Mouse (Mus musculus) frontal cortex, postnatal 36 days (tissue): Measurements from ENCODE around the gene Rarb.

Experiments
- DNase-seq, 2 experiments: peaks; one replicate each; pipeline ENCODE4 v3.0.0; 2022; ENCODE audit warnings: low spot score in 2 of 2

The Rarb gene

DNA sequence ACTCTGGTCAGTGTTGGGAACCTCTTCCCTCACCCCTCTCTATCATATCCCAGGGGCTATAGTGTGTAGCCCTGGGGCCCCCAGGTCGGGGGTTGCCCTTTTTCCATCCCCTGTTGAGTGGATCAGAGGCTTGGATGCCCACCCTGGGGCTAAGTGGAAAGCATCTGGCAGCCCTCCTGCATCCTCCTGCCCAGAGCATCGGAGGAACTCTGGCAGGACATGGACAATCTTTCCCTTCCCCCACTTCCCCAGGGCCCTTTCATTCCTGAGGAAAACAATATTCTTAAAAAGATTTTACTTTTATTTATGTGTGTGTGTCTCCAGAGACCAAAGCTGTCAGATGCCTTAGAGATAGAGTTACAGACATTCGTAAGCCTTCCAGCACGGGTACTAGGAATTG lies 281.5 kb downstream of the Rarb start:
- no peak for DNase-seq

DNA sequence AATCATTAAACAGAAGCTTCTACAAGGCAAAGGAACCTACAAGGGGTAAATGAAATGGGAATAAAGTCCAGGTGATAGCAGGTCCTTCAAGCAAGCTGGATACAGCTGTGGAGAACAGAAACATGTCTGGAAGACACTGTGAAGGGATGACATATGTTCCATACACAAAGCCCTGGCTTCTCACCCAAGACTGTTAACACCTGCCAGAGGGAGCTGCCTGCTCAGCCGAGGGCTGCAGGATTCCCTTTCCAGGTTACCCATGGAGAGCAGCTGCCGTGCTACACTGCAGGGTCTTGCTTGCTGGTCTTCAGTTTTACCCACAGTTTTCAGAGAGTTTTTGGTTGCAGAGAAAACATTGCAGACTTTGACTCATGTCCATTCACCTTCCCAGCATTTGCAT lies 290.3 kb downstream of the Rarb start:
- no peak for DNase-seq

DNA sequence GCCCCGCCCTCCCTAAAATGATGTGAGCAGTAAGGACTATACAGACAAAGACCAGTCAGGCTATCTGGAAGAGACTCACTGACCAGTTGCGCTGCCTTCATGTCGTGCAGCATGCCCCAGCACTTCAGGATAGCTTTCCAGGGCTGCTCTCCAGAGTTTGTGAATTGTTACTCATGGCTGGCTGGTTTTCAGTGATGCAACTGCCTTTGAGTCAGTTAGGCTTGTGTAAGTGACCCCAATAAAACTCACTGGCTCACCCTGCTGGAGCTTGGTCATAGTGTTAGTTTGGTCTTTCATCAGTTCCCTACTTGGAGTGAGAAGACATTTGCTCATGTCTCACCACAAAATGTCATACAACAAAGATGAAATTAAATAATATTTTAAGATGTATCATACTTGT lies 292.8 kb downstream of the Rarb start:
- no peak for DNase-seq

DNA sequence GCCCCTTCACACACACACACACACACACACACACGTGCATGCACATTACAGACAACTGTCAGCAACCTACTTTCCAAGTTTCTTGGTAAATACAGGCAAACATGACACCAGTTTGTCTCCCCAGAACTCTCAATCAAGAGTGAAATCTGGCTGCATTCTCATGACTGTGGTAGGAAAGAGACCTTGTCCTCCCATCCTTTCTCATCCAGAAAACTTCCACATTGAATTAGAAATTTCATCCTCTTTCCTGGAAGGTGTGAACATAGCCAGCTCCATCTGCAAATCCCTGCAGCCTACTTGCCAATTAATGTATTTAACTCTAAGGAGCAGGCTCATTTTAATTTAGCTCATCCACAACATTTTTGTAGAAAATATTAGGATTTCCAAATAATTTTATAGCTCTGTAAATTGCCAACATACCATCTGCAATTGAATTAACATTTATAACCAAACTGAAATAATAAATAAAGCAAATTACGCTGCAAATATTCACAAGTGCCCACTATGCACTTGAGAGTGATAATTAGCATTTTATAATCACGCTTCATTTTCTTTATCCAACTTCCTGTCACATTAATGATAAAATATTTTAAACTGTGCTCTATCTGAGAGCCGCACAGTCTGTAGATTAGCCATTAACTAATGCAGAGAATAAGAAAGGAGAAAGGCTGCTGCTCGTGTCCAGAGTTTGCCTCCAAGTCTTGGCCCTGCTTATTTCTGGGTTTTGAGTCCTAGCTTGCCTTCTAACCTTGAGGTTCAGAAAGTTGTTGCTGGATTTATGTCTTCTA lies 293.6 kb downstream of the Rarb start:
- no peak for DNase-seq

DNA sequence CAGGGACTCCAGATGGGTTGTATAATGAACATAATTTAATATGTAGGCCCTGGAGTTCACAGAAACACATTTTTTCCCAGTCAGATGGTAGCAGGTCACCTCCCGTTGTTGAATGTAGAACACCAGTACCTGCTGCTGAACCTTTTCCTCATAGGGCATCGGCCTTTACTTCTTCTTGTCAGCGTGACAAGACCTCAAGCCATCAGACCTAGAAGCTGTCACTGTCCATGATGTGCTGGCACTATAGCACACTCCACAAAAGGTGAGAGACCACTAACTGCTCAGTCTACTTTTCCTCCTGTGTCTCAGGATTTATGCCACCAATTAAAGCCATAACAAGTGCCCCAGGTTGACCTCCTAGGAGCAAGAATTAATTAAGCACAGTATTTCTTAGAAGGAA lies 296.1 kb downstream of the Rarb start:
- DNase-seq, result no peak

DNA sequence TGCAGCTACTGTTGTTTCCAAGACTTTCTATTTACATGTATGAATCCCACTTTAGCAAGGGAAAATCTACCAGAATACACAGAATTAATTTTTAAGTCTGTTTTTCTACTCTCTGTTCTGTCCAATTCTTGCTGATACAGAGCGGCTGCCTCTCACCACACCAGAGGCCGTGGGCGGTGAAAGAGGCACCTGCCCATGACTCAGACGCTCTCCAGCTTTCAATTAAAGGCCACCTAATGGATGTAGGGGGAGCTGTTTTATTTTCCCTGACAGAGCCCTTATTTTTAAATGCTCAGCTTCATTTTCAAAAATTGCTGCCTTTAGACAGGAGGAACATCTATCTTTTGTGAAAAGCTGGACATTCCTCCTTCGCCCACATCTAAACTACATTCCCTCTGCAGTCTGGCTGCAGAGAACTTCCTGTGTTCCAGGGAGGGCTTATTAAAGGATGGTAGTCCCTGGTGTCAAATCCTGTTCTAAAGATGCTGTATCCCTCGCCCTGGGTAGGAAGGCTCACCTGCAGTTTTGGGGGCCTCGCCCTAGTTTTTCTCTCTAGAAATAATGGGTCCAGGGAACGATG lies 299.3 kb downstream of the Rarb start:
- peak; percentile 38 for DNase-seq

DNA sequence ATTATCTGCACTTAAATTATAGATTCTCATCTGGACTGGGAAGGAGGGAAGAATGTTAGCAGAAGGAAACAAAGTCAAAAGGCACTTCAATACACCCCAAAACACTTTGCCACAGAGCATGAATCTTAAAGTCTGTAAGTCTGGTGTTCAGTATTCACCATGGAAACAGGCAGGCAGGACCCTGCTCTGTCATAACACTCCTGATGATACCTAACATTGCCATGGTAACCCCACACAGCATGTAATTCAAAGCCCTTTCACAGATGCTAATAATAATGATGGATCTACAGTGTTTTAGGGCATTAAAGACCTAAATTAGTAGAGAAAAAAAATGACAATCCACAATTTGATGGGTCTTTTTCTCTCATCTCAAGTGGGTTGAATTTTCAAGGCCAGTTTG lies 301.0 kb downstream of the Rarb start:
- DNase-seq, result no peak

DNA sequence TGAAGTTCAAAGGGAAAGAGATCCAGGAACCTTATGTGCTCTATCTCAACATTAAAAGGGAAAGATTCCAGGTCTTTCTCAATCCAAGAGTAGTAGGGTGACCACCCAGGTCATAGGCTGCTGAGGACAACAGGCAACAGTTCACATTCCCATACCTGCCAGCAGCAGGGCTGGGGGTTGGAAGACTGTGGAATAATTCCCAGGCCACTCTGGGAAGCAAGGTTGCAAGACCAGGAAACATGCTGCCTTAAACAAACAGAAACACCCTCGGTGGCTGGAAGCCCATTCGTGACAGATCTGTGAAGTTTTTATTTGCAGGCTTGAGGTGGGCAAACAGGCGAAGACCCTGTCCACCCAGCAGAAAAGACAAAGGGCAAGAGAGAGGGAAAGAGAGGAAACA lies 303.2 kb downstream of the Rarb start:
- DNase-seq, result no peak

DNA sequence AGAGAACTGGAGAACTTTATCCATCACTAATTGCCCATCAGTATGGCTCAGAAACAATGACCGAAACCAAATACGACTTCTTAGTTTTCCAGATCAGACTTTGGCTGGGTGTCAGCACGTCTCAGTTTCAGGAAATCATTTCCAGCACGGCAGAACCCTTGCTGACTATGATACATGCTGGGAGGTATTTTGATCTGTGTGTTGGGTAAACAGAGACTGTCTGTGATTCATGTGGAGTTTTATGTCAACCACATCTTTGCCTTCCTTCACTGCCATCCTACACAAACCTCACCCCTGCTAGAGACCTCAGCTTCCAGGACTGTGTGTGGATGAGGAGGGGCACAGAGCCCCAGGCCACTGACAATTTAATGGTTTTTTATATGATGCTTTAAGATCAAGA lies 308.4 kb downstream of the Rarb start:
- no peak for DNase-seq

DNA sequence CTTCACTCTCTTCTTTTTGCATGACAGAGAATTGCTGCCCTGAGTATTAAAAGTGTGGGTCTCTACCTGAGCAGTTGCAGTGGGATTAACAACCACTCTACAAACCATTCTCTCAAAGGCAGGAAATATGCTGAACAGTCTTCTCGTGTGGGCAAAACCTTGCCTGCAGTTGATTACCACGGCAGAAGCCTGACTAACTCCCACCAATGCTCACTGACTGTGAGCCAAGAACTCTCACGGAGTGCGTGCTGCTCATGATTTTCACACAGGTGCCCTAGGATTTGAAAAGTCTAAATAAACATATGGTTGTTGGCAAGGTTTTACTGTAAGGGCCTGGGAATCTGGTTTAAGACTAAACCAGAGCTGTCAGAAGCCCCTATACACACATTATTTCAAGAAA lies 309.1 kb downstream of the Rarb start:
- DNase-seq, result no peak

DNA sequence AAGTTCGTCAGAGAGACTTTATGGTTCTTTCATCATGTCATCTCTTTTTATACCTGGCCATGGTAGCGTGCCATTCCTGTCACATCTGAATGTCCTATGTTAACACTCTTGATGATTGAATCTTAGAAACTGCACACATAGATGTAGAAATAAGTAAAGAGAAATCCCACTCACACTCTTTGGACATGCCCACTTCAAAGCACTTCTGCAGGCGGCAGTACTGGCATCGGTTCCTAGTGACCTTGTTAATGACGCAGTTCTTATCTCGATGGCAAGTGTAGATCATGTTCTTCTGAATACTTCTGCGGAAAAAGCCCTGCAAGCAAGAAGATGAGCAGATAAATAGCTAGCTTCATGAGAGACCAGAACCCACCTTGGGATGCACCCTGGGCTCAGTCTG lies 310.2 kb downstream of the Rarb start:
- DNase-seq, result no peak

DNA sequence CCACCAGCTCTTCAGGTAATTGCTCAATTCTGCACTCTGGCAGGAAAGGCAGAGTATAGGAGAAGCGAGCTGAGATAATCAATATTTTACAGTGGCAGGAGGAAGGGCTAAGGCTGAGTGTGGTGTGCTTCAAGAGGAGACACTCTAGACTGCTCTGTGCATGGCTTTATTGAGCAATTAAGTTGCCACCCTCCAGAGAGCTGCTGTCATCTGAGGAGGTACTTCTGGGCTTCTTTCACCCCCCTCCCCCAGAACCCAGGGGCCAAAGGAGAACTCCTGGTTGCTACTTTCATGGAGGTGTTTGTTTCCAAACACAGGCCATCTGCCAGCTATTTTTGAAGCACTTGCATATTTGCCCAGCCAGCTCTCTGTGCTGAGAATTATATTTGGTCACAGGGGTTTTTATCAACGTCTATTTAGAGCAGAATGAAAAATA lies 321.7 kb downstream of the Rarb start:
- no peak for DNase-seq

DNA sequence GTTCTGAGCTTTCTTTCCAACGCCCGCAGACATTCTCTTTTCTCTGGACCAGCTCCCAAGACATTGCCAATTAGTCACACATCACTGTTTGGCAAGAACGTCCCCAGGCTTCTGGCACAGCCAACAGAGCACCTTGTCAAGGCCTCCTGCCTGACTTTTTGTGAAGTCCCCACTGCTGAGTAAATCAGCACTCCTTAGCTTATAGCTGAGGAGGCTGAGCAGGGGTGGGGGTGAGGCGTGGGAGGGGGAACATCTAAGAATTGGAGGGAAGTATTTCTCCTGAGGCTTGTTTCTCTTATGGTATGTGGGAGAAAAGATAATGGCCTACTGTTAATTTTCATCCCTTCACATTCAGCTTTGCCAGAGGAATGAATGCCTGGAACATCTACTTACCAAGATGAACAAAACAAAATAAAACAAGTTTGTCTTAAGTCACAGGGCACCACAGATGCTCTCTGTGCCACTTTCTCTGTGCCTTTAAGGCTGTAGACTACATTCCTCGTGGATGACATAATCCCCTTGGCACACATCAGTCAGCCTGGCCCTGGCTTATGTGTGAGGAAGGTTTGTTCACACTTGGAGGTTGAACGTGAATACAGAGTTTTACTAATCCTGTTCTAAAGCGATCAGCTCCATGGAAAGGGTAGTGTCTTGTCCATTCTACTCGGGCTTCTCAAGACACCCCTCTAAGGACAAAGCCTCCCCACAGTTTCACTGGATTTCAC lies 335.1 kb downstream of the Rarb start:
- DNase-seq, result no peak

DNA sequence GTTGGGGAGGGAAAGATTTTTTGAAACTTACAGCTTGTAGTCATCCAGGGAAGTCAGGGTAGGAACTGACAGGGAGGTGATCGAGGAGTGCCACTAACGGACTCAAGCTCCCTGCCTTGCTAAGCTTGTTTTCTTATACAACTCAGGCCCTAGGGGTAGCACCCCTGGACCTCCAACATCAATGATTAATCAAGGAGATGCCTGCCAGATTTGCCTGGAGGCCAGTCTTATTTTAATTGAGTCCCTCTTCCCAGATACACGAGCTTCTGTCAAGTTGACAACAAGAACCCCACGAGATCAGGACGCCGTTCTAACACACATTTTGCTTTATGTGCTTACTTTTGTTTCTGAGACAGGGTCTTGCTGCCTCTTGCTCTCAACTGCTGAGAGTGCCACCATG lies 338.3 kb downstream of the Rarb start:
- DNase-seq, result no peak

DNA sequence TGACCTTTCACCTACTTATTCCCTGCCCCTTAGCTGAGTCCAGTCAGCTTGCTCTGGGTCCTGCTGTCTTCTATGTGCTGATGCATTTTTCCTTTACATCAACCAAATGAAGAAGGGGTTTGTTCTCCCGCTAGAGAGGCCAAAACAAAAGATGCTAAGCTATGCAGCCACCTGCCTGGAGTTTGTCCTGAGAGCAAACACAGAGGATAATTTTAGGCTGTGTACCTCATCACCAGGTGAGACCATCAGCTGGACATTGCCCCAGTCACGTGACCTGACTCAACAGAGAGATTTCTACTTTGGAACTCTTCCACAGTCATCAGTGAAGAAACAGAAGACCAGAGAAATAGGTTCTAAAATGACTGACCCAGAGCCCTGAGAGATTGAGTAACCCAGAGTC lies 339.4 kb downstream of the Rarb start:
- no peak for DNase-seq

DNA sequence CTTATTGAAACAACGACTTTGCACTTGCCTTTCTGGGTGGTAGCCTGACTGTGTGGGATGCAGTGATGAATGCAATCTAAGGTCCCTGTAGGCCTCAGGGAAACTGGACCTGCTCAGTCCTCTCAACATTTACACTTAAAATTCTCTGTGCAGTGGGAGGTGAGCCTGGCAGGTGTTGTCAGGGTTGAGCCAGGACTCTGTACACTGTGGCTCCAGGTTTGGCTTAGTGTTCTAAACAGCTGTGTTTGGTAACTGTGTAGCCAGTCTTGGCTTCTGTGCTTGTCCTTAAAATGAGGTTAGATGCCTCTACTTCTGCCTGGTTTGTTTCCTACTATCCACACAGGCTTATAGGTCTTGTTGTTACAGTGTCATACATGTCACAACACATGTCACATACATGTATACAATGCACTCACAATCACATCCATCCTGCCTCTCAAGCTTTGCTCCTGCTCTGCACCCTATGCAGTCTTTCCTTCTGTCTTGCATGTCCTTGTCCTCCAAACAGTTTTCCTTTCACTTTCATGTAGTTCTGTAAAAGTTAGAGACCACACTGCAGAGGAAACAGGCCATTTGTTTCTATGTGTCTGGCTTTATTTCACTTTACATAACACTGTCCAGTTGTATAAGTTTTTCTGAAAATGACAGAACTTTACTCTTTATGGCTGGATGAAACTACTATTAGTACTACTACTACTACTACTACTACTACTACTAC lies 340.2 kb downstream of the Rarb start:
- no peak for DNase-seq

DNA sequence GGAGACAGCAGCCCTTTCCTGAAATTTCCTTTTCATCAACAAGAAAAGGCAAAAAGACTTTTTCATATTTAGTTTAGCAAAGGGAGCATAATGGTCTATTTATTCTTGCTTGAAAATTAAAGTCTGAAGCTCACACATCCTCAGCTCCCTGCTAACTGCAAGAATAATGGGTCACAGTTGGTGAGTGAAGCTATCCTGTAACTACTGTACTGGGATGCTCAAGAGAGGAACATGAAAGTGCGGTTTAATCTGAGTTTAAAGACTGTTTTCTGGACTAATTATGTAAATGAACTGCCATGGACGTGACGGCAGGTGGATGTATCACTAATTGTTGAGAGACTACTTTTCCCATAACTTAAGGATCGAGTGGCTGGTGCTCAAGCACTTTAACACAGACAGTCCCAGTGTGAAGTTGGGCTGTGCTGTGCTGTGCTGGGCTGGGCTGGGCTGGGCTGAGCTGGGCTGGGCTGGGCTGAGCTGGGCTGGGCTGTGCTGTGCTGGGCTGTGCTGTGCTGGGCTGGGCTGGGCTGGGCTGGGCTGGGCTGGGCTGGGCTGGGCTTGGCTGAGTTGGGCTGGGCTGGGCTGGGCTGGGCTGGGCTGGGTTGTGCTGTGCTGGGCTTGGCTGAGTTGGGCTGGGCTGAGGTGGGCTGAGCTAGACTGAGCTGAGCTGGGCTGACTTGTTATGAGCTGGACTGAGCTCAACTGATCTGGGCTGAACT lies 370.5 kb downstream of the Rarb start:
- DNase-seq, result no peak

DNA sequence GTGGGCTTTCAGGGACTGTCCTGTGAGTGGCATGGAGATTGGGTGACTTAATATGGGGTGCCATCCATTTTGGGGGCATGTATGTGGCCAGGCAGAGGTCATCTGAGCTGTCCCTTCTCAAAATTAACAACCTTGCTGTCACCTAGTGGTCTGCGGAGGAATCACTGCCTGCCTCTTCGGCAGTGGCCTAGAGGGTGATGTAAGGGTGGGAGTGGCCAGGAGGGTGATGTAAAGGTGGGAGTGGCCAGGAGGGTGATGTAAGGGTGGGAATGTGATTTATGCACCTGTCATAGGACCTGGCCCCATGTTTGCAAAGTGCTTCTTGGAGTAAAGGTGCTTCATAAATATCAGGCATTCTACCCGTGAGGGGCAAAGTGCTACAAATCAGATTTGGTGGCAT lies 371.4 kb downstream of the Rarb start:
- no peak for DNase-seq

DNA sequence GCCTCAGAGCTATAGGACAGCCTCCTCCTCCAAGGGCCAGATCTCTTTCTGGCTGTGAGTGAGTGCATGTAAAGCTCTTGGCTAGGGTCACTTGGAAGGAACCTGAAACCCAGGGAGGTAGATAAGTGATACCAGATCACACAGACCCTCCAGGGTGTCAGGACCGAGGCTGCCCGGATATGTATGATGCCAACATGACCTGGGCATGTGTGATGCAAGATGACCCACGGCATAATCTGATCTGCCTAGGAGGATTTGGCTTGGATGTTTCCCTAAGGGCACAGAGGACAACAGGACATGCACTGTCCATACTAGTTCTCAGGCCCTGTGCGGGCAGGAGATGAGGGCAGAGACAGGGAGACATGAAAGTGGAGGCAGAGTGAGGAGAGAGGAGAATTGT lies 374.1 kb downstream of the Rarb start:
- DNase-seq, result no peak

DNA sequence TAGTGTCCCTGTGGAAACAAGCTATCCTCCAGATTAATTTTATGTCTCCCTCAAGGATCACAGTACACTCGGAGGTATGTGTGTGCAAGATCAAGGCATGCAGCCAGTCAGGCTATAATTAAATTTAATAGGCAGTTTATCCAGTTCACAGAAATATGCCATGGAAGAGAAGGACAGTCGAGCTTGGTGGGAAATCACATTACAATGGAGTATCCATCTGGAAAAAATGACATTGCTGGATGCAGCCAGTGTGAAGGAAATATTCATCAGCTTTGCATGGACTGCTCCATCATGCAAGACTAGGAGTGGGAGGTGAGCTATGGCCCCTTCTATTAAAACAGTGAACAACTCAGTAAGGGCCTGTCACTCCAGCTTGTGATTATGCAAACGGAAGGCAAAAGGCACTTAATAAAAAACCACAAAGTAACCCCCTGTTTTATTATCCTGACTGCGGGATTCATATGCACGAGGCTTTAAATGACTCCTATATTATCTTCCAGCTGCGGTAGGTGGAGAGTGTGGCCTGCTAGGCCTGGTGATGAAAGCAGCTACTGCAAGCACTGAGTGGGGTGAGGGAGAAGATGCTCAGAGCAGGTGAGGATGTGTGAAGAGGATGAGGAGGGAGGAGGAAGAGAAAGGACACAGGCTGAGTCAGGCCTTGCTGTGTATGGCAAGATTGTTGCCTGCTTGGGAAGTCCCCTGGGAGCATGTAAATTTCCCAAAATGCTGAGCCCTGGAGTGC lies 379.4 kb downstream of the Rarb start:
- no peak for DNase-seq

DNA sequence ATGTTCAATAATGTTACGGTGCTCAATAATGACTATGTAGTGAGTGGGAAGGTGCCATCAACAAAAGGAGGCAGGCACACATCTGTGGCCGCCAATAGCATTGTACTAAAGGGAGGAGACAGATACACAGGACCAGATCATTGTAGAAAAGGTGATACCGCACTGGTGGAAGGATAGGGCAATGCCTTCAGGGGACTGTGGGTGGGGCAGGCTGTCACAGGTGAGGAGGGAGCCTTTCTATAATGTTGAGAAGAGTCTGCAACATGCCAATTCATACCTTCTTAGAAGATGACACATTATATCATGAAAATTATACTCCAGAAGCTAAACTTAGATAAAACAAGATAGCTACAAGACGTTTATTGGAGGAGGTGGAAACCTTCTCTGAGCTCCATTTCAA lies 381.6 kb downstream of the Rarb start:
- no peak for DNase-seq
